Mouse (Mus musculus): ENCODE results near the gene Kif26b. TPM values are rescaled to one million over a fixed set of nuclear protein-coding genes. Genes with fewer than 3 reads are reported as not detected.

Gene Kif26b
- total RNA-seq, 2 experiments from 2014 or later: 22.6 to 26.2 TPM

DNA sequence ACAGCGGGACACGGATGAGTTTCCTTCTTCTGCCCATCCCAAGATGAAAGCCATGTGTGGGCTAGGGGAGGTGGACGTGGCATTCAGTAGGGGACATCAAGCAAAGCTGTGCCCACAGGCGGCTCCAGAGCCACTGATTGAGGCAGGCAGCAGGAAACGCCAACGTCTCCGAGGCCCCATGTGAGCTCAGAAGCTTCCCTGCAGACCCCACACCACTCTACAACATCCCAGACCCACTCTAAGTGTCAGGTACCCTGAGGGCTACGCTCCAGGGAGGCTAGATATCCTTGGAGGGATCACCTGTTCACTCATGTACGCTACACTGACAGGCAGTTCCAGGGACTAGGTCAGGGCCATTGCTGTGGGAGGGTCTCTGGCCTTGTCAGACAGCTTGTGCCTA, 432.7 kb downstream of the Kif26b start:
- DNase-seq (ENCODE audit: extremely low spot score in 1 of 2, low spot score in 1 of 2): no peak

GRCm38 (mm10) chr1:178972055-178972454, 443.1 kb downstream of the Kif26b start:
- DNase-seq (ENCODE audit: extremely low spot score in 1 of 2, low spot score in 1 of 2): no peak

DNA sequence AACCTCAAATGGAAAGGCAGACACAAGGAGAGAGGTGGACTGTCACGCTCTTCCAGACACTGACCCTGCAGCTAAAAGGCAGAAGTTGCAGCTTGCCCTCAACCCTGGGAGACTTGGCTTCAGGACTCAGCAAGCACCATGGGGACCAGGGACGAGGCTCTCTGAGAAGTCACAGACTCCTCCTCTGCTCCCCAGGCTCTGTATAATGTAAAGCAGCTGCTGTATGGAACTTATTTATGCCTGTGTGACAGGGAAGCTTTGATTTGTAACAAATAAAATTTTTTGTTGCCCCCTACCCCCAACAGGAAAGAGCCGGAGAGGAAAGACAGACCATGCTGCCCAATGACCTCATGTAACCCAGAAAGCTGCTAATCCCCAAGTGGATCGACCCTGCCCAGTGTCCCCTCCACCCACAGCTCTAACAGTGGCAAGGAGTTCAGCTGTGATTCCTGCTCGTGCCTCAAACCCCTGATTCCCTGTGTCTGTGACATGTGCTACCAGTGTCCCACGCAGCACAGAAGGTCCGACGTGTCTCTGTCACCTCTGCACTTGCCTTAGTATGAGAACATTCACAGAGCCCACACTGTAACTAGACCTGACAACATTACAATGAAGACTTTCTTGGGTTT, 449.8 kb downstream of the Kif26b start:
- DNase-seq (ENCODE audit: extremely low spot score in 1 of 2, low spot score in 1 of 2): no peak

DNA sequence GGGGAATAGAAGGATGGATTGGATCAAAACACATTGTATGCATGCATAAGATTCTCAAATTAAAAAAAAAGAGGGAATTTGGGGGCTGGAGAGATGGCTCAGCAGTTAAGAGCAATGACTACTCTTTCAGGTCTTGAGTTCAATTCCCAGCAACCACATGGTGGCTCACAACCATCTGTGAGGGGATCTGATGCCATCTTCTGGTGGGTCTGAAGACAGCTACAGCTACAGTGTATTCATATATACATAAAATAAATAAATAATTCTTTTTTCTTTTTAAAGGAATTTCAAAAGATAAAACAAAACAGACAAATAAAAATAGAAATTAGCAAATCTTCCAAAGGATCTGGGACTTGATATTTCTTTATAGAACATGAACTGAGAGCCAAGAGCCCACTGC, 451.3 kb downstream of the Kif26b start:
- DNase-seq (ENCODE audit: extremely low spot score in 1 of 2, low spot score in 1 of 2): no peak

DNA sequence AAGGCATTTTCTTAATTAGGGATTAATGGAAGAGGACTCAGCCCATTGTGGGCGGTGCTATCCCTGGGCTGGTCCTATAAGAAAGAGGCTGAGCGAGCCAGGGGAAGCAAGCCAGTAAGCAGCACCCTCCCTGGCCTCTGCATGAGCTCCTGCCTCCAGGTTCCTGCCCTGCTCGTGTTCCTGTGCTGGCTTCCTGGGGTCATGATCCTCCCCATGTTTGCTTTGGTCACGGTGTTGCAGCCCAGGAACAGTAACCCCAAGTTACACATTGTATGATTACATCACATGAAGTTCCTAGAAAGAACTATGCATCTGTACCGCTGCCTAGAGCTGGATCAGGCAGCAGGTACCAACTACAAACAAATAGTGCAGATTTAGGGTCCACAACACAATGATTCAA, 452.7 kb downstream of the Kif26b start:
- no peak for DNase-seq (ENCODE audit: extremely low spot score in 1 of 2, low spot score in 1 of 2)

- DNase-seq (ENCODE audit: extremely low spot score in 1 of 2, low spot score in 1 of 2): no peak
Measured at GRCm38 (mm10) chr1:178988176-178988575, 459.3 kb downstream of the Kif26b start.

Other genes starting within 250 kb of the Kif26b start
- gene Cox20, start 210.0 kb upstream of the Kif26b start, total RNA-seq (2021): 10 to 100 TPM; 38.4 to 39.1 TPM
- gene Hnrnpu, start 191.3 kb upstream of the Kif26b start, total RNA-seq (2021): 100 to 1,000 TPM; 348 to 416 TPM
- 10 to 100 TPM in 1 of 2 experiments, 1 to 10 TPM in 1; 8.1 to 10.1 TPM for gene Efcab2, start 123.0 kb upstream of the Kif26b start, total RNA-seq (2021)